9 mouse cellular contexts compared by ENCODE assay signal in the genomic region with DNA sequence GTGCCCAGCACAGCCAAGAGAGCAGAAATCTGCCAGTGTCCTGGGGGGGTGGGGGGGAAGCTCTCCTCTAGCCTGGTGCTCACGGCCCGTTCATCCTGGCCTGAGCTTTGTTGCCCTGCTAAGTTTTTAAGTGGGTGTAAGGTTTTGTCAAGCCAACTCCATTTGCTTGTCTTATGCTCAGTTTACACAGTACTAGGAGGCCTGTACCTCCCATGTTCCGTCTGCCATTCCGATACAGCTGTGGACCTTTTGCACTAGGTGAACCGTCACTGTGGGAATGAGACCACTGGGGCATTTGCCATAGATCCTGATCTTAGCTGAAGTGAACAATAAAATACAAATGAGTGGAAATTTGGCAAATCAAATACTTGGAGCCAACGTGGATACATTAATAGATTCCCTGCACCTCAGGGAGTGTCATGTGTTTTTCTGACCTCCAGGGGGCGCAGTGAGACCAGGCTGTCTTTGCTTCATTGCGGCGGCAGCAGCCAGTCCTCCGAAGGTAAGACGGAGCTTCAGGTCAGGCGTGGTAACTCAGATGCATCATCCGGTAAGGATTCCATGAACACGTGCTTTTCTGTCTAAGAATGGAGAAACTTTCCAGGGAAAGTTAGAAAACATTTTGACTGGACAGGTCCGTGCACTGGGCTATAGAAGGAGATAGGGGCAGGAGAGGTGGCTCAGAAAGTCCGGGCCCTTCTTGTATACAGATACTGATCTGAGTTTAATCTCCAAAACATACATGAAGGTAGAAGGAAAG. TPM values are rescaled to one million over a fixed set of nuclear protein-coding genes. Genes with fewer than 3 reads are reported as not detected.
DNase-seq lines count a peak whose midpoint lies in the region; ATAC-seq and TF ChIP-seq lines count a peak whose summit lies in the region.
"Had no signal": no experiment of that assay in that cellular context is flagged by ENCODE, and none has a peak within 500 bp of the region (broad histone marks: within the 10 kb centered on the region; RNA-seq: fewer than 3 reads in every experiment).

No protein-coding gene starts in this region.

- intact Hi-C loops in heart, postnatal 14 days (cut with DNase I) = loop anchor here (5.0 to 10.0 kb wide), 3 partner anchors 292 to 1130 kb away; no protein-coding TSS in a partner anchor

- peak; percentile 90 for TF ChIP-seq RAD21 in CH12.LX (IDR thresholded peaks at IDR 0.05; ENCODE audit: low read depth, low read length)

- dilution Hi-C loops in CH12.LX (cut with MboI; ENCODE audit: extremely low pct_ligation_motif_present, extremely low pct_unique_long_range_greater_than_20kb, low sequenced_read_pairs) = no loop called here

- no peaks in the 10 kb centered on the region for H3K36me3 ChIP-seq in CH12.LX (replicated peaks in 1 of 2; ENCODE audit: control insufficient read depth in 1 of 2, insufficient read depth in 1 of 2, low read length in 1 of 2)
- H3K36me3 ChIP-seq in embryonic facial prominence, embryonic 10.5 days (replicated peaks) = no peaks in the 10 kb centered on the region
- H3K36me3 ChIP-seq in lung, embryonic 14.5 days (ENCODE audit: insufficient read depth) = no peaks in the 10 kb centered on the region

- H3K9me3 ChIP-seq in CH12.LX (replicated peaks; ENCODE audit: low read length) = no peaks in the 10 kb centered on the region
- H3K9me3 ChIP-seq in embryonic facial prominence, embryonic 10.5 days = no peaks in the 10 kb centered on the region
- H3K9me3 ChIP-seq in lung, embryonic 14.5 days (ENCODE audit: low read depth, low read length) = no peaks in the 10 kb centered on the region

- 43% methylated on average over 16 of the region's 16 CpGs for WGBS in embryonic facial prominence, embryonic 10.5 days
- 35% methylated on average over 16 of the region's 16 CpGs for WGBS in lung, embryonic 14.5 days

- DNase-seq in CH12.LX (ENCODE audit: extremely low read depth) = peak; percentile 62
- DNase-seq in adrenal gland, postnatal 4 days (ENCODE audit: low spot score in 2 of 2) = peak; percentile 35 to 47
- peak; percentile 76 for DNase-seq in embryonic facial prominence, embryonic 10.5 days (ENCODE audit: low spot score)
- DNase-seq in heart, postnatal 14 days = peak; percentile 61 to 77
- peak; percentile 81 for DNase-seq in kidney, postnatal 4 days
- DNase-seq in lung, embryonic 14.5 days = peak; percentile 82
- DNase-seq in ovary, postnatal 14 days (ENCODE audit: low spot score) = peak; percentile 61
- DNase-seq in urinary bladder, adult 18-20 months (ENCODE audit: low spot score in 2 of 2) = peak; percentile 36

- H3K27me3 ChIP-seq in CH12.LX (replicated peaks) = no peaks in the 10 kb centered on the region
- H3K27me3 ChIP-seq in embryonic facial prominence, embryonic 10.5 days (replicated peaks; ENCODE audit: low read depth, poor library complexity, severe bottlenecking) = no peaks in the 10 kb centered on the region
- H3K27me3 ChIP-seq in lung, embryonic 14.5 days (ENCODE audit: insufficient read depth, low read length) = no peaks in the 10 kb centered on the region

- TF ChIP-seq EP300 in CH12.LX (IDR thresholded peaks at IDR 0.05; ENCODE audit: low read length) = no peak

- TF ChIP-seq POLR2A in CH12.LX (IDR thresholded peaks at IDR 0.05; ENCODE audit: low read depth, low read length) = no peak

- no peaks in the 10 kb centered on the region for H3K79me2 ChIP-seq in CH12.LX (replicated peaks; ENCODE audit: control insufficient read depth, extremely low read depth, insufficient read depth, poor library complexity, severe bottlenecking)

- in situ Hi-C loops in CH12.LX (cut with MboI; ENCODE audit: low pct_ligation_motif_present, low pct_unique_long_range_greater_than_20kb, low sequenced_read_pairs) = no loop called here

- H3K27ac ChIP-seq in CH12.LX (ENCODE audit: insufficient read depth, low read depth) = no peak overlapping the region
- no peak overlapping the region for H3K27ac ChIP-seq in embryonic facial prominence, embryonic 10.5 days (replicated peaks)
- H3K27ac ChIP-seq in lung, embryonic 14.5 days (ENCODE audit: low read depth) = no peak overlapping the region

- H3K4me1 ChIP-seq in CH12.LX (ENCODE audit: control insufficient read depth in 1 of 2, insufficient read depth in 2 of 2) = no peaks in the 10 kb centered on the region
- H3K4me1 ChIP-seq in embryonic facial prominence, embryonic 10.5 days = no peaks in the 10 kb centered on the region
- H3K4me1 ChIP-seq in lung, embryonic 14.5 days (ENCODE audit: insufficient read depth) = no peaks in the 10 kb centered on the region

- peak; percentile 90 to 91 for TF ChIP-seq CTCF in CH12.LX (conservative IDR thresholded peaks at IDR 0.05 in 1 of 2, IDR thresholded peaks at IDR 0.05 in 1 of 2; ENCODE audit: low read depth in 2 of 2, low read length in 2 of 2)
- peak; percentile 97 for TF ChIP-seq CTCF in lung, embryonic 14.5 days (IDR thresholded peaks at IDR 0.05; ENCODE audit: low read depth)

- peak overlapping the region; percentile 18; the same call in 1 of the 2 replicates for H3K4me2 ChIP-seq in CH12.LX (ENCODE audit: insufficient read depth, low read depth, poor library complexity, severe bottlenecking)
- H3K4me2 ChIP-seq in lung, embryonic 14.5 days = no peak overlapping the region

- ATAC-seq in lung, embryonic 14.5 days (ENCODE audit: insufficient read depth) = peak; percentile 36; the same call in 1 of the 2 replicates

- H3K9ac ChIP-seq in CH12.LX (ENCODE audit: insufficient read depth, low read depth) = no peak overlapping the region
- H3K9ac ChIP-seq in lung, embryonic 14.5 days = no peak overlapping the region

- no peak overlapping the region for H3K4me3 ChIP-seq in CH12.LX (replicated peaks in 1 of 3; ENCODE audit: low read depth in 2 of 3, low read length in 2 of 3, poor library complexity in 1 of 3)
- H3K4me3 ChIP-seq in embryonic facial prominence, embryonic 10.5 days = no peak overlapping the region
- no peak overlapping the region for H3K4me3 ChIP-seq in lung, embryonic 14.5 days (ENCODE audit: low read depth, low read length)

TF ChIP-seq in CH12.LX, 34 proteins besides CTCF, POLR2A, EP300 and RAD21:
- TF ChIP-seq UBTF (IDR thresholded peaks at IDR 0.05; ENCODE audit: low read depth, low read length) = no peak
- TF ChIP-seq MAX (IDR thresholded peaks at IDR 0.05; ENCODE audit: low read length) = peak; percentile 90
- TF ChIP-seq USF2 (conservative IDR thresholded peaks at IDR 0.05; ENCODE audit: low read depth, low read length) = no peak
- TF ChIP-seq ZC3H11A (IDR thresholded peaks at IDR 0.05; ENCODE audit: low read depth, low read length) = 0 out of 2 replicates have a peak, but pooled peaks have one; percentile 38
- TF ChIP-seq SMC3 (IDR thresholded peaks at IDR 0.05; ENCODE audit: low read depth, low read length) = peak; percentile 81
TF ChIP-seq in CH12.LX: peak in this region for 3.

RNA-seq across cellular contexts. Expression of a gene that starts 25.0 kb away (rescaled TPM):
- total RNA-seq in CH12.LX (2012; rRNA removed) (not detected in 2 replicates), CH12.LX (2014; rRNA removed) (not detected in 2 replicates)
- not detected in 2 replicates for polyA plus RNA-seq in CH12.LX (2012; ENCODE audit: insufficient read length, low read depth)
- total RNA-seq in adrenal gland, postnatal 4 days (2021) = not detected
- polyA plus RNA-seq in embryonic facial prominence, embryonic 10.5 days (2016; fragmentation: Nextera tagmentation; extraction: Ambion mirVana) = not detected in 2 replicates
- 1 to 10 TPM; 1.3 to 1.4 TPM for total RNA-seq in heart, postnatal 14 days (2021)
- not detected in 2 replicates for polyA plus RNA-seq in lung, embryonic 14.5 days (2014; fragmentation: Nextera tagmentation; extraction: Ambion mirVana)
- polyA plus RNA-seq: stomach, embryonic 16.5 days had no signal

RNA-seq across cellular contexts. Expression of a gene that starts 29.1 kb away (rescaled TPM):
- total RNA-seq in CH12.LX (2012; rRNA removed) (not detected in 2 replicates), CH12.LX (2014; rRNA removed) (0.07 TPM in 1 of 2 replicates, not detected in the other)
- polyA plus RNA-seq in CH12.LX (2012; ENCODE audit: insufficient read length, low read depth) = not detected in 2 replicates
- 1 to 10 TPM; 3.6 to 3.7 TPM for total RNA-seq in adrenal gland, postnatal 4 days (2021)
- polyA plus RNA-seq in embryonic facial prominence, embryonic 10.5 days (2016; fragmentation: Nextera tagmentation; extraction: Ambion mirVana) = 2.8 and 3.8 TPM in 2 replicates
- 1 to 10 TPM; 1.4 to 2.5 TPM for total RNA-seq in heart, postnatal 14 days (2021)
- 5.9 and 6.2 TPM in 2 replicates for polyA plus RNA-seq in lung, embryonic 14.5 days (2014; fragmentation: Nextera tagmentation; extraction: Ambion mirVana)
